Mouse (Mus musculus) bone marrow macrophage, adult 2 months (primary cell): Measurements from ENCODE around the gene Neurl1a.

Source experiments
- CTCF ChIP-seq: IDR thresholded peaks from 2 replicates; pipeline ENCODE4 v1.5.1; 2012; ENCODE audit warnings: low read depth, mild to moderate bottlenecking, low read length, moderate library complexity
- POLR2A ChIP-seq: IDR thresholded peaks from 2 replicates; pipeline ENCODE4 v1.6.1; 2012; ENCODE audit warnings: mild to moderate bottlenecking, low read depth, low read length, borderline replicate concordance

GRCm38 (mm10) chr19:47157664-47158063, 21.0 kb upstream of the Neurl1a start, which contains the start of gene Calhm3:
- no peak for TF ChIP-seq CTCF
- no peak for TF ChIP-seq POLR2A
